Mouse (Mus musculus) midbrain, embryonic 12.5 days (tissue): ENCODE measurements around the gene Ttc38. TPM values are rescaled to one million over a fixed set of nuclear protein-coding genes. Genes with fewer than 3 reads are reported as not detected.
A peak's percentile ranks its signal among the peaks of the same experiment; 100 is the strongest.
"Not testable (repeated sequence)": the region's sequence is repeated elsewhere in the genome, so short reads cannot be mapped to it uniquely, and the experiment has no call there.

ENCODE experiments used
- ATAC-seq: fragments of 200-750 bp; cut with Nextera tagmentation; 2 replicates; pipeline ENCODE4 v1.8.0; 2017; ENCODE audit warnings: low read depth, moderate TSS enrichment, moderate library complexity; ENCODE audit not compliant: low FRiP score
- H3K27ac ChIP-seq: fragments of 300-500 bp; sonication (generic); replicated peaks from 2 replicates; pipeline ENCODE4 v1.5.1; 2016; ENCODE audit warnings: mild to moderate bottlenecking
- H3K27me3 ChIP-seq: fragments of 300-500 bp; sonication (generic); 2 replicates; pipeline ENCODE4 v1.6.1; 2016; ENCODE audit warnings: mild to moderate bottlenecking
- H3K36me3 ChIP-seq: fragments of 300-500 bp; sonication (generic); 2 replicates; pipeline ENCODE4 v1.6.1; 2016
- H3K4me1 ChIP-seq: fragments of 300-500 bp; sonication (generic); 2 replicates; pipeline ENCODE4 v1.6.1; 2016
- H3K4me2 ChIP-seq: fragments of 300-500 bp; sonication (generic); replicated peaks from 2 replicates; pipeline ENCODE4 v1.6.1; 2016; ENCODE audit warnings: mild to moderate bottlenecking, moderate library complexity
- H3K4me3 ChIP-seq: fragments of 300-500 bp; sonication (generic); 2 replicates; pipeline ENCODE4 v1.5.1; 2016; ENCODE audit warnings: mild to moderate bottlenecking
- H3K9ac ChIP-seq: fragments of 300-500 bp; sonication (generic); replicated peaks from 2 replicates; pipeline ENCODE4 v1.6.1; 2016; ENCODE audit warnings: mild to moderate bottlenecking, moderate library complexity
- H3K9me3 ChIP-seq: fragments of 300-500 bp; sonication (generic); 2 replicates; pipeline ENCODE4 v1.6.1; 2016; ENCODE audit warnings: mild to moderate bottlenecking
- WGBS: fragments of 180-500 bp; shearing (Covaris S2); methylation state at CpG from one replicate; pipeline ENCODE4 v1.1.7; 2016; 5-methylcytosine and 5-hydroxymethylcytosine counted together
- polyA plus RNA-seq: library from polyadenylated mRNA; unstranded; fragments of >200 nt; fragmentation: Nextera tagmentation; extraction: Ambion mirVana; gene quantifications from 2 replicates; pipeline ENCODE4 v1.2.1, GENCODE M21; 2016

Gene Ttc38
- polyA plus RNA-seq, 1 experiment from 2014 or later, result 3.7 TPM

- H3K27me3 ChIP-seq, H3K9ac ChIP-seq, H3K9me3 ChIP-seq, ATAC-seq, H3K4me2 ChIP-seq, H3K4me1 ChIP-seq, H3K4me3 ChIP-seq, H3K27ac ChIP-seq: not testable (repeated sequence)
- 90% methylated on average over 7 of the region's 7 CpGs for WGBS
- H3K36me3 ChIP-seq, result peaks cover 85% of the 10 kb centered on the region
These were observed 33.8 kb downstream of the Ttc38 start for GRCm38 (mm10) chr15:85865913-85866312.

- H3K27me3 ChIP-seq, result no peaks in the 10 kb centered on the region
- H3K4me1 ChIP-seq, result no peaks in the 10 kb centered on the region
- no peak overlapping the region for H3K27ac ChIP-seq
- H3K4me2 ChIP-seq, result no peak overlapping the region
- no peak for ATAC-seq
- 47% methylated on average over 6 of the region's 6 CpGs for WGBS
- H3K9ac ChIP-seq, result no peak overlapping the region
- no peak overlapping the region for H3K4me3 ChIP-seq
- H3K9me3 ChIP-seq, result no peaks in the 10 kb centered on the region
- peaks cover 92% of the 10 kb centered on the region for H3K36me3 ChIP-seq
These were observed 35.6 kb downstream of the Ttc38 start for GRCm38 (mm10) chr15:85867696-85868095.

- H3K27ac ChIP-seq, result no peak overlapping the region
- peaks cover 46% of the 10 kb centered on the region for H3K36me3 ChIP-seq
- 93% methylated on average over 7 of the region's 7 CpGs for WGBS
- H3K4me1 ChIP-seq, result peaks cover 18% of the 10 kb centered on the region
- no peak for ATAC-seq
- H3K4me2 ChIP-seq, result no peak overlapping the region
- H3K9me3 ChIP-seq, result no peaks in the 10 kb centered on the region
- no peak overlapping the region for H3K4me3 ChIP-seq
- no peak overlapping the region for H3K9ac ChIP-seq
- no peaks in the 10 kb centered on the region for H3K27me3 ChIP-seq
These were observed 45.2 kb downstream of the Ttc38 start for GRCm38 (mm10) chr15:85877336-85877735.

GRCm38 (mm10) chr15:85878848-85879497 is 46.9 kb downstream of the Ttc38 start, which contains the start of gene Trmu:
Gene Trmu (plus strand): TSS chr15:85879312.
- H3K27ac ChIP-seq, result peak within 1 kb of the TSS; percentile 80
- H3K4me2 ChIP-seq, result peak within 1 kb of the TSS; percentile 88
- H3K9ac ChIP-seq, result peak within 1 kb of the TSS; percentile 85
- peaks cover 18% of the 10 kb centered on the region for H3K4me1 ChIP-seq
- peaks cover 46% of the 10 kb centered on the region for H3K36me3 ChIP-seq
- no peaks in the 10 kb centered on the region for H3K9me3 ChIP-seq
- no peaks in the 10 kb centered on the region for H3K27me3 ChIP-seq
- WGBS, result under 1% methylated on average over 48 of the region's 50 CpGs
- peak; percentile 95 for ATAC-seq
- peak within 1 kb of the TSS; percentile 74 for H3K4me3 ChIP-seq

GRCm38 (mm10) chr15:85879498-85879895 is 47.4 kb downstream of the Ttc38 start:
- Histone ChIP-seq H3K4me3 (peak overlapping the region; percentile 74), H3K4me2 (peak overlapping the region; percentile 88), H3K9ac (peak overlapping the region; percentile 85), H3K27ac (peak overlapping the region; percentile 77), H3K9me3 (no peaks in the 10 kb centered on the region), H3K27me3 (no peaks in the 10 kb centered on the region), H3K4me1 (peaks cover 18% of the 10 kb centered on the region), H3K36me3 (peaks cover 46% of the 10 kb centered on the region)
- ATAC-seq, result peak; percentile 53
- WGBS, result 3% methylated on average over 18 of the region's 18 CpGs

GRCm38 (mm10) chr15:85885606-85886005 is 53.5 kb downstream of the Ttc38 start:
- Histone ChIP-seq H3K4me3 (no peak overlapping the region), H3K27me3 (no peaks in the 10 kb centered on the region), H3K9me3 (no peaks in the 10 kb centered on the region), H3K36me3 (peaks cover 62% of the 10 kb centered on the region), H3K4me2 (no peak overlapping the region), H3K4me1 (peaks cover 1% of the 10 kb centered on the region; the same call in 1 of the 2 replicates), H3K9ac (no peak overlapping the region), H3K27ac (no peak overlapping the region)
- no peak for ATAC-seq
- 85% methylated on average over 5 of the region's 5 CpGs for WGBS

- no peaks in the 10 kb centered on the region for H3K4me1 ChIP-seq
- H3K4me2 ChIP-seq, result no peak overlapping the region
- 95% methylated on average over 4 of the region's 4 CpGs for WGBS
- H3K36me3 ChIP-seq, result peaks cover 79% of the 10 kb centered on the region
- H3K4me3 ChIP-seq, result no peak overlapping the region
- H3K9me3 ChIP-seq, result no peaks in the 10 kb centered on the region
- H3K9ac ChIP-seq, result no peak overlapping the region
- H3K27me3 ChIP-seq, result no peaks in the 10 kb centered on the region
- ATAC-seq, result no peak
- H3K27ac ChIP-seq, result no peak overlapping the region
These were observed 57.1 kb downstream of the Ttc38 start for GRCm38 (mm10) chr15:85889235-85889634.

- peaks cover 81% of the 10 kb centered on the region for H3K36me3 ChIP-seq
- ATAC-seq, result no peak
- WGBS, result 87% methylated on average over 10 of the region's 10 CpGs
- no peaks in the 10 kb centered on the region for H3K4me1 ChIP-seq
- H3K27me3 ChIP-seq, result no peaks in the 10 kb centered on the region
- no peak overlapping the region for H3K4me2 ChIP-seq
- no peaks in the 10 kb centered on the region for H3K9me3 ChIP-seq
- no peak overlapping the region for H3K27ac ChIP-seq
- no peak overlapping the region for H3K9ac ChIP-seq
- H3K4me3 ChIP-seq, result no peak overlapping the region
These were observed 59.9 kb downstream of the Ttc38 start for GRCm38 (mm10) chr15:85891971-85892370.

GRCm38 (mm10) chr15:85892498-85893118 is 60.5 kb downstream of the Ttc38 start:
- no peak for ATAC-seq
- no peak overlapping the region for H3K27ac ChIP-seq

GRCm38 (mm10) chr15:85893871-85894270 is 61.8 kb downstream of the Ttc38 start:
- Histone ChIP-seq H3K4me1 (no peaks in the 10 kb centered on the region), H3K9me3 (no peaks in the 10 kb centered on the region), H3K4me3 (no peak overlapping the region), H3K9ac (no peak overlapping the region), H3K36me3 (peaks cover 87% of the 10 kb centered on the region), H3K27me3 (no peaks in the 10 kb centered on the region), H3K4me2 (no peak overlapping the region), H3K27ac (no peak overlapping the region)
- 90% methylated on average over 7 of the region's 7 CpGs for WGBS
- ATAC-seq, result no peak

More at GRCm38 (mm10) chr15:85892498-85893118, 60.5 kb downstream of the Ttc38 start:
- Histone ChIP-seq H3K4me1 (no peaks in the 10 kb centered on the region), H3K4me2 (no peak overlapping the region), H3K36me3 (peaks cover 85% of the 10 kb centered on the region), H3K27me3 (no peaks in the 10 kb centered on the region), H3K4me3 (no peak overlapping the region), H3K9me3 (no peaks in the 10 kb centered on the region), H3K9ac (no peak overlapping the region)
- 80% methylated on average over 13 of the region's 13 CpGs for WGBS

GRCm38 (mm10) chr15:85896284-85896683 is 64.2 kb downstream of the Ttc38 start:
- H3K4me1 ChIP-seq, result peaks cover 6% of the 10 kb centered on the region; the same call in 1 of the 2 replicates
- WGBS, result 18% methylated on average over 8 of the region's 8 CpGs
- H3K27ac ChIP-seq, result no peak overlapping the region
- no peak overlapping the region for H3K4me3 ChIP-seq
- no peak overlapping the region for H3K9ac ChIP-seq
- H3K36me3 ChIP-seq, result peaks cover 89% of the 10 kb centered on the region
- H3K27me3 ChIP-seq, result no peaks in the 10 kb centered on the region
- H3K4me2 ChIP-seq, result no peak overlapping the region
- H3K9me3 ChIP-seq, result no peaks in the 10 kb centered on the region
- ATAC-seq, result 0 out of 2 replicates have a peak, but pooled peaks have one; percentile 56

GRCm38 (mm10) chr15:85897113-85897512 is 65.0 kb downstream of the Ttc38 start:
- Histone ChIP-seq H3K27me3 (no peaks in the 10 kb centered on the region), H3K9ac (0 out of 2 replicates have a peak overlapping the region, but pooled peaks have one; percentile 1), H3K36me3 (peaks cover 83% of the 10 kb centered on the region), H3K9me3 (no peaks in the 10 kb centered on the region), H3K4me3 (no peak overlapping the region), H3K4me1 (peaks cover 6% of the 10 kb centered on the region; the same call in 1 of the 2 replicates), H3K4me2 (no peak overlapping the region), H3K27ac (no peak overlapping the region)
- 87% methylated on average over 10 of the region's 10 CpGs for WGBS
- ATAC-seq, result no peak
